Mouse (Mus musculus): ENCODE data around the gene Atad3a. TPM values are rescaled to one million over a fixed set of nuclear protein-coding genes. Genes with fewer than 3 reads are reported as not detected.
A peak's percentile ranks its signal among the peaks of the same experiment; 100 is the strongest.
"Not testable (repeated sequence)": the region's sequence is repeated elsewhere in the genome, so short reads cannot be mapped to it uniquely, and the experiment has no call there.

Gene Atad3a
- total RNA-seq, 2 experiments from 2014 or later, result 14.1 to 17.8 TPM

- ATAC-seq (ENCODE audit: poor library complexity, severe bottlenecking), result no peak
Observed at GRCm38 (mm10) chr4:155775855-155776254, 15.0 kb upstream of the Atad3a start.

- peak; percentile 51 for ATAC-seq (ENCODE audit: poor library complexity, severe bottlenecking)
Observed at GRCm38 (mm10) chr4:155774971-155775740, 14.3 kb upstream of the Atad3a start.

- ATAC-seq (ENCODE audit: poor library complexity, severe bottlenecking), result peak; percentile 58
Observed at GRCm38 (mm10) chr4:155774280-155774754, 13.4 kb upstream of the Atad3a start, which contains the start of gene Vwa1. TSS of gene Vwa1 (minus strand) at chr4:155774698.

- ATAC-seq (ENCODE audit: poor library complexity, severe bottlenecking), result no peak
Observed at GRCm38 (mm10) chr4:155773335-155774078, 12.6 kb upstream of the Atad3a start.

GRCm38 (mm10) chr4:155772786-155773185 is 11.9 kb upstream of the Atad3a start:
- no peak for ATAC-seq (ENCODE audit: poor library complexity, severe bottlenecking)

- no peak for ATAC-seq (ENCODE audit: poor library complexity, severe bottlenecking)
Observed at GRCm38 (mm10) chr4:155771706-155772105, 10.8 kb upstream of the Atad3a start.

- no peak for ATAC-seq (ENCODE audit: poor library complexity, severe bottlenecking)
Observed at GRCm38 (mm10) chr4:155770626-155771025, 9.7 kb upstream of the Atad3a start.

- peak; percentile 93 for ATAC-seq (ENCODE audit: poor library complexity, severe bottlenecking)
Observed at GRCm38 (mm10) chr4:155769880-155770512, 9.1 kb upstream of the Atad3a start.

GRCm38 (mm10) chr4:155769496-155769879 is 8.6 kb upstream of the Atad3a start:
- no peak for ATAC-seq (ENCODE audit: poor library complexity, severe bottlenecking)

- no peak for ATAC-seq (ENCODE audit: poor library complexity, severe bottlenecking)
Observed at GRCm38 (mm10) chr4:155762357-155762756, 1.5 kb upstream of the Atad3a start.

- ATAC-seq (ENCODE audit: poor library complexity, severe bottlenecking), result peak; percentile 24
Observed at GRCm38 (mm10) chr4:155761356-155762099, 635 bp upstream of the Atad3a start.

GRCm38 (mm10) chr4:155759862-155760612 is 856 bp downstream of the Atad3a start:
- 0 out of 2 replicates have a peak, but pooled peaks have one; percentile 20 for ATAC-seq (ENCODE audit: poor library complexity, severe bottlenecking)

- ATAC-seq (ENCODE audit: poor library complexity, severe bottlenecking), result no peak
Observed at GRCm38 (mm10) chr4:155757011-155757410, 3.9 kb downstream of the Atad3a start.

GRCm38 (mm10) chr4:155746575-155747490 is 14.1 kb downstream of the Atad3a start:
- ATAC-seq (ENCODE audit: poor library complexity, severe bottlenecking), result no peak

GRCm38 (mm10) chr4:155746036-155746548 is 14.8 kb downstream of the Atad3a start:
- ATAC-seq (ENCODE audit: poor library complexity, severe bottlenecking), result no peak

- ATAC-seq (ENCODE audit: poor library complexity, severe bottlenecking), result no peak
Observed at GRCm38 (mm10) chr4:155745136-155745535, 15.8 kb downstream of the Atad3a start.

- no peak for ATAC-seq (ENCODE audit: poor library complexity, severe bottlenecking)
Observed at GRCm38 (mm10) chr4:155744474-155744873, 16.4 kb downstream of the Atad3a start.

GRCm38 (mm10) chr4:155742684-155743083 is 18.2 kb downstream of the Atad3a start:
- no peak for ATAC-seq (ENCODE audit: poor library complexity, severe bottlenecking)

GRCm38 (mm10) chr4:155740681-155741080 is 20.2 kb downstream of the Atad3a start:
- not testable (repeated sequence) for ATAC-seq (ENCODE audit: poor library complexity, severe bottlenecking)
